Mouse (Mus musculus): ENCODE data around the gene Sh3pxd2a. TPM values are rescaled to one million over a fixed set of nuclear protein-coding genes. Genes with fewer than 3 reads are reported as not detected.

Sh3pxd2a gene
- polyA plus RNA-seq, 1 experiment from 2014 or later: 4.1 TPM

DNA sequence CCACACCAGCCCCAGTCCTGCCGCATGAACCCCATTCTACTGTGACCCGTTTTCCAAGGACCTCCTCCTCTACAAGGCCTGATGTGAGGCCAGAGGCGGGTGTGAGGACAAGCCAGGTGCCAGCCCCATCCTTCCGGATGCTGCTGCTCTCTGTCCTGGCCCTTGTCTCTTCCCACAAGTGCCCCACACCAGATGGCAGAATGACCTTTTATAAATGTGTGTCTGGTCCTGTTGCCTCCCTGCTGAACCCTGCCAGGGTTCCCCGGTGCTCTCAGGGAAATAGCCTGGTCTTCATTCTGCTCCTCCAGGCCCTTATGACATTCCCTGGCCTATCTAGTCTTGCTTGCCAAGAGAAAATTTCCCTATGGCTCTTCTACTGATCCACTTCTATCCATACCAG lies 238.4 kb downstream of the Sh3pxd2a start:
- H3K27me3 ChIP-seq (ENCODE audit: control insufficient read depth, insufficient read depth, low read length): no peaks in the 10 kb centered on the region
- no peak overlapping the region for H3K9ac ChIP-seq (ENCODE audit: low read length)
- no peaks in the 10 kb centered on the region for H3K36me3 ChIP-seq (ENCODE audit: control insufficient read depth, insufficient read depth, low read length)
- peaks cover 7% of the 10 kb centered on the region for H3K4me1 ChIP-seq (ENCODE audit: control insufficient read depth, insufficient read depth, low read length)
- DNase-seq (ENCODE audit: low spot score, missing footprints) (no peak), ATAC-seq (ENCODE audit: low FRiP score) (no peak)
- H3K27ac ChIP-seq (ENCODE audit: low read depth, low read length): no peak overlapping the region
- H3K4me2 ChIP-seq: no peak overlapping the region
- no peaks in the 10 kb centered on the region for H3K9me3 ChIP-seq (ENCODE audit: control insufficient read depth, low read length)
- H3K4me3 ChIP-seq (ENCODE audit: low read depth, low read length): no peak overlapping the region
- WGBS: 93% methylated on average over 5 of the region's 5 CpGs

GRCm38 (mm10) chr19:47224743-47225142 lies 239.5 kb downstream of the Sh3pxd2a start:
- 87% methylated on average over 4 of the region's 4 CpGs for WGBS
- H3K9me3 ChIP-seq (ENCODE audit: control insufficient read depth, low read length): no peaks in the 10 kb centered on the region
- no peak overlapping the region for H3K4me3 ChIP-seq (ENCODE audit: low read depth, low read length)
- no peak for ATAC-seq (ENCODE audit: low FRiP score)
- peaks cover 7% of the 10 kb centered on the region for H3K4me1 ChIP-seq (ENCODE audit: control insufficient read depth, insufficient read depth, low read length)
- H3K9ac ChIP-seq (ENCODE audit: low read length): no peak overlapping the region
- H3K27me3 ChIP-seq (ENCODE audit: control insufficient read depth, insufficient read depth, low read length): no peaks in the 10 kb centered on the region
- H3K36me3 ChIP-seq (ENCODE audit: control insufficient read depth, insufficient read depth, low read length): no peaks in the 10 kb centered on the region
- H3K27ac ChIP-seq (ENCODE audit: low read depth, low read length): no peak overlapping the region
- no peak for DNase-seq (ENCODE audit: low spot score, missing footprints)
- H3K4me2 ChIP-seq: no peak overlapping the region

- H3K36me3 ChIP-seq (ENCODE audit: control insufficient read depth, insufficient read depth, low read length): no peaks in the 10 kb centered on the region
- DNase-seq (ENCODE audit: low spot score, missing footprints): no peak
- no peak overlapping the region for H3K27ac ChIP-seq (ENCODE audit: low read depth, low read length)
- no peaks in the 10 kb centered on the region for H3K9me3 ChIP-seq (ENCODE audit: control insufficient read depth, low read length)
- H3K4me1 ChIP-seq (ENCODE audit: control insufficient read depth, insufficient read depth, low read length): no peaks in the 10 kb centered on the region
- no peak overlapping the region for H3K9ac ChIP-seq (ENCODE audit: low read length)
- no peak overlapping the region for H3K4me3 ChIP-seq (ENCODE audit: low read depth, low read length)
- no peak overlapping the region for H3K4me2 ChIP-seq
- no peak for ATAC-seq (ENCODE audit: low FRiP score)
- no peaks in the 10 kb centered on the region for H3K27me3 ChIP-seq (ENCODE audit: control insufficient read depth, insufficient read depth, low read length)
- WGBS: 79% methylated on average over 15 of the region's 15 CpGs
Observed at GRCm38 (mm10) chr19:47222841-47223557, 241.2 kb downstream of the Sh3pxd2a start.

DNA sequence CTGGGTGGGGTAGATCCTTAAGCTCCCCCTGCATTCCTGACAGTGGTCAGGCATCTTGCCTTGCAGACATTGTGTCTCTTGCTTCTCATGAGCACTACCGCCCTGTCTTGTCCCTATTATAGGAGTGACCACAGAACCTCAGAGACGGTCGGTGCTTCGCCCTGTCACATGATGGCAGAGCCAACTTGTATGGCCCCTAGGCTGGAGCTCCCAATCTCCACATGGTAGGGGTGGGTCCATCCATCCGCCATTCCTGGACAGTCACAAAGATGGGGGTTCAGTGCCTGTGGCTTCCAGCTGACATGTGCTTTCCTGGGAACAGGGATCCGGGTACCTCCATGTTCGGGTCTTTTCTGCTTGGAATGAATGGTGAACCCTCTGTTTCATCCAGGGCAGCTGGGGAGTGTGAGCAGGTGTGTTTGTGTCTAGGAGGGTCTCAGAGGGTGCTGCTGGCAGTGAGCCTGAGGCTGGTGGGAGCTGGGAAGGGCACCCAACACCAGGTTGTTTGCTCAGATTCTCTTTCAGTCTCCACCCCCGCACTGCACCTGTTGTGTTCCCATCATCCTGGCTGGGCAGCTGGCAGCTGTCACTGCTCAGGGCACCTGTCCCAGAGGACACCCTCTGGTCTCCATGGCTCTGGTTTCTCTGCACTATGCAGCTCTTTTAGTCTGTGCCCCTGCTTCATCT lies 241.9 kb downstream of the Sh3pxd2a start:
- ATAC-seq (ENCODE audit: low FRiP score) (no peak), DNase-seq (ENCODE audit: low spot score, missing footprints) (no peak)
- no peak overlapping the region for H3K4me3 ChIP-seq (ENCODE audit: low read depth, low read length)
- no peaks in the 10 kb centered on the region for H3K9me3 ChIP-seq (ENCODE audit: control insufficient read depth, low read length)
- H3K27me3 ChIP-seq (ENCODE audit: control insufficient read depth, insufficient read depth, low read length): no peaks in the 10 kb centered on the region
- H3K9ac ChIP-seq (ENCODE audit: low read length): no peak overlapping the region
- H3K27ac ChIP-seq (ENCODE audit: low read depth, low read length): no peak overlapping the region
- no peaks in the 10 kb centered on the region for H3K36me3 ChIP-seq (ENCODE audit: control insufficient read depth, insufficient read depth, low read length)
- no peaks in the 10 kb centered on the region for H3K4me1 ChIP-seq (ENCODE audit: control insufficient read depth, insufficient read depth, low read length)
- no peak overlapping the region for H3K4me2 ChIP-seq
- 88% methylated on average over 8 of the region's 8 CpGs for WGBS

GRCm38 (mm10) chr19:47221500-47222153 lies 242.6 kb downstream of the Sh3pxd2a start:
- Histone ChIP-seq H3K4me1 (ENCODE audit: control insufficient read depth, insufficient read depth, low read length) (no peaks in the 10 kb centered on the region), H3K9me3 (ENCODE audit: control insufficient read depth, low read length) (no peaks in the 10 kb centered on the region)
- no peak for ATAC-seq (ENCODE audit: low FRiP score)

GRCm38 (mm10) chr19:47221006-47221405 lies 243.2 kb downstream of the Sh3pxd2a start:
- no peaks in the 10 kb centered on the region for H3K9me3 ChIP-seq (ENCODE audit: control insufficient read depth, low read length)
- H3K27ac ChIP-seq (ENCODE audit: low read depth, low read length): no peak overlapping the region
- H3K9ac ChIP-seq (ENCODE audit: low read length): no peak overlapping the region
- H3K4me2 ChIP-seq: no peak overlapping the region
- 78% methylated on average over 4 of the region's 4 CpGs for whole genome bisulfite sequencing
- no peak overlapping the region for H3K4me3 ChIP-seq (ENCODE audit: low read depth, low read length)
- H3K4me1 ChIP-seq (ENCODE audit: control insufficient read depth, insufficient read depth, low read length): no peaks in the 10 kb centered on the region
- H3K27me3 ChIP-seq (ENCODE audit: control insufficient read depth, insufficient read depth, low read length): no peaks in the 10 kb centered on the region
- no peak for DNase-seq (ENCODE audit: low spot score, missing footprints)
- ATAC-seq (ENCODE audit: low FRiP score): no peak
- no peaks in the 10 kb centered on the region for H3K36me3 ChIP-seq (ENCODE audit: control insufficient read depth, insufficient read depth, low read length)

More at GRCm38 (mm10) chr19:47221500-47222153, 242.6 kb downstream of the Sh3pxd2a start:
- no peak for DNase-seq (ENCODE audit: low spot score, missing footprints)
- Histone ChIP-seq H3K9ac (ENCODE audit: low read length) (no peak overlapping the region), H3K4me2 (no peak overlapping the region), H3K27me3 (ENCODE audit: control insufficient read depth, insufficient read depth, low read length) (no peaks in the 10 kb centered on the region), H3K27ac (ENCODE audit: low read depth, low read length) (no peak overlapping the region), H3K36me3 (ENCODE audit: control insufficient read depth, insufficient read depth, low read length) (no peaks in the 10 kb centered on the region), H3K4me3 (ENCODE audit: low read depth, low read length) (no peak overlapping the region)
- 78% methylated on average over 7 of the region's 7 CpGs for WGBS

DNA sequence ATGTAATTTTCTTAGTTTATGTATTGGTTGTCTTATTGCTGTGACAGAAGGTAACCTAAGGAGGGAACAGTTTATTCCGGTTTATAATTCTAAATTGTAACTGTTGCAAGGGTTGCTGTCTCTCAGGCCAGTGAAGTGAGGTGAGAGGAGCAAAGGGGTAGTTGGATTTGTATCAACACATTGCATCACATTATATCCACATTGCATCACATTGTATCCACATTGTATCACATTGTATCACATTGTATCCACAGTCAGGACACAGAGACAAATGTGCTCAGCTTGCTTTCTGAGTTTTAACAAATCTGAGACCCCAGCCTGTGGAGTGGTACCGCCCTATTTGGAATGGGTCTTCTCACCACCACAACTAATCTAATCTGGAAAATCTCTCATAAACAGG lies 244.0 kb downstream of the Sh3pxd2a start:
- DNase-seq (ENCODE audit: low spot score, missing footprints) (no peak), ATAC-seq (ENCODE audit: low FRiP score) (no peak)
- H3K27me3 ChIP-seq (ENCODE audit: control insufficient read depth, insufficient read depth, low read length): no peaks in the 10 kb centered on the region
- no peaks in the 10 kb centered on the region for H3K9me3 ChIP-seq (ENCODE audit: control insufficient read depth, low read length)
- 83% methylated on average over 2 of the region's 2 CpGs for WGBS
- H3K36me3 ChIP-seq (ENCODE audit: control insufficient read depth, insufficient read depth, low read length): no peaks in the 10 kb centered on the region
- no peak overlapping the region for H3K4me3 ChIP-seq (ENCODE audit: low read depth, low read length)
- H3K4me1 ChIP-seq (ENCODE audit: control insufficient read depth, insufficient read depth, low read length): no peaks in the 10 kb centered on the region
- H3K27ac ChIP-seq (ENCODE audit: low read depth, low read length): no peak overlapping the region
- no peak overlapping the region for H3K9ac ChIP-seq (ENCODE audit: low read length)
- H3K4me2 ChIP-seq: no peak overlapping the region

DNA sequence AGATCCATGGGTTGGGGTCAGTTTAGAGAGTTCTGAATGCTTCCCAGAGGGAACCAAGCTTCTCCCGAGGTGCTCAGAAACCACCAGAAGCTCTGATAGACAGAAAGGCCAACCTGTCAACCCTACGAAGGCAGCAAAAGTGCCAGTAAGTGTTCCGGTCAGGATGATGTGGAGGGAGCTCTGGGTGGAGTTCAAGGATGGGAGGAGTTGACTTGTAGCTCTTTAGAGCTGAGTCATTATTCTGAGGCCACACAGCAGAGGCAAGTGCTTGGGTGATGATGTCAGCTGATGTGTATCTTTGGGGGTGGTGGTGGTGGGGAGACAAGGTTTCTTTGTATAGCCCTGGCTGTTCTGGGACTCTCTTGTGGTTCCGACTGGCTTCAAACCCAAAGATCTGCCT lies 244.6 kb downstream of the Sh3pxd2a start:
- DNase-seq (ENCODE audit: low spot score, missing footprints) (no peak), ATAC-seq (ENCODE audit: low FRiP score) (no peak)
- Histone ChIP-seq H3K4me2 (no peak overlapping the region), H3K9ac (ENCODE audit: low read length) (no peak overlapping the region), H3K9me3 (ENCODE audit: control insufficient read depth, low read length) (no peaks in the 10 kb centered on the region), H3K4me3 (ENCODE audit: low read depth, low read length) (no peak overlapping the region), H3K27me3 (ENCODE audit: control insufficient read depth, insufficient read depth, low read length) (no peaks in the 10 kb centered on the region), H3K27ac (ENCODE audit: low read depth, low read length) (no peak overlapping the region), H3K4me1 (ENCODE audit: control insufficient read depth, insufficient read depth, low read length) (no peaks in the 10 kb centered on the region), H3K36me3 (ENCODE audit: control insufficient read depth, insufficient read depth, low read length) (no peaks in the 10 kb centered on the region)
- WGBS: 96% methylated on average over 4 of the region's 4 CpGs

DNA sequence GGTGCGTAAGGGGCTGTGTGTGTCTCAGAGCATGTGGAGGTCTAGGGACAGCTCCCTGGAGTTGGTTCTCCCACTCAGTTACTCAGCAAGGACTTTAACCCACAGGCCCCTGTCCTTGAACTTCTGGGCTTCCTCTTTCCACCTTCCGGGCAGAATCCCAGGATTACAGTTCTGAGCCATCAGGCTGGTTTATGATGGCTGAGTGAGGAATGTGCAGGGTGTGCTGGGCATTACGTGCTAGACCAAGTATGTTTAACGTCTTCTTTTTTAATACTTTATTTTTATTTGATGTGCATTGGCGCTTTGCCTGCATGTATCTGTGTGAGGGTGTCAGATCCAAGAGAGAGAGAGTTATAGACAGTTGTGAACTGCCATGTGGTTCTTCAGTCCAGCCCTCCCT lies 247.4 kb downstream of the Sh3pxd2a start:
- Histone ChIP-seq H3K4me3 (ENCODE audit: low read depth, low read length) (no peak overlapping the region), H3K27me3 (ENCODE audit: control insufficient read depth, insufficient read depth, low read length) (no peaks in the 10 kb centered on the region), H3K9ac (ENCODE audit: low read length) (no peak overlapping the region), H3K27ac (ENCODE audit: low read depth, low read length) (no peak overlapping the region), H3K4me2 (no peak overlapping the region), H3K36me3 (ENCODE audit: control insufficient read depth, insufficient read depth, low read length) (no peaks in the 10 kb centered on the region), H3K9me3 (ENCODE audit: control insufficient read depth, low read length) (no peaks in the 10 kb centered on the region), H3K4me1 (ENCODE audit: control insufficient read depth, insufficient read depth, low read length) (no peaks in the 10 kb centered on the region)
- ATAC-seq (ENCODE audit: low FRiP score) (no peak), DNase-seq (ENCODE audit: low spot score, missing footprints) (no peak)
- 93% methylated on average over 5 of the region's 5 CpGs for whole genome bisulfite sequencing
